Mouse (Mus musculus) ES-Bruce4 (cell line): ENCODE measurements around the gene Sgsm3.

ENCODE experiments used
- CTCF ChIP-seq: IDR thresholded peaks from one replicate; pipeline ENCODE4 v1.8.1; 2011; ENCODE audit warnings: low read depth, low read length
- EP300 ChIP-seq: IDR thresholded peaks from 2 replicates; pipeline ENCODE4 v1.6.1; 2011; ENCODE audit warnings: low read depth, low read length; ENCODE audit not compliant: insufficient read depth
- POLR2A ChIP-seq: IDR thresholded peaks from one replicate; pipeline ENCODE4 v1.8.1; 2011; ENCODE audit warnings: low read length; ENCODE audit not compliant: insufficient read depth

GRCm38 (mm10) chr15:81017308-81017707 lies 39.7 kb downstream of the Sgsm3 start:
- TF ChIP-seq CTCF: no peak
- TF ChIP-seq POLR2A: no peak
- no peak for TF ChIP-seq EP300
